Mouse (Mus musculus) brain, embryonic 18.5 days (tissue): ENCODE measurements around the gene Asna1.

ENCODE experiments used
- DNase-seq: peaks from one replicate; pipeline ENCODE4 v3.0.0-alpha.2; 2012; ENCODE audit warnings: low read depth, low spot score

The Asna1 gene

GRCm38 (mm10) chr8:84975434-84975833 lies 49.6 kb downstream of the Asna1 start:
- no peak for DNase-seq

GRCm38 (mm10) chr8:84974543-84975142 lies 50.4 kb downstream of the Asna1 start:
- no peak for DNase-seq

- DNase-seq: no peak
These were observed 51.1 kb downstream of the Asna1 start for GRCm38 (mm10) chr8:84973803-84974542.

- DNase-seq: no peak
These were observed 52.0 kb downstream of the Asna1 start for GRCm38 (mm10) chr8:84973079-84973478.

GRCm38 (mm10) chr8:84970913-84971312 lies 54.2 kb downstream of the Asna1 start:
- DNase-seq: no peak

GRCm38 (mm10) chr8:84970135-84970790 lies 54.8 kb downstream of the Asna1 start:
- no peak for DNase-seq

GRCm38 (mm10) chr8:84969241-84970134 lies 55.6 kb downstream of the Asna1 start, which contains the start of the genes Gm49661, Prdx2 and Rnaseh2a:
TSS of gene Gm49661 (minus strand) at chr8:84969433.
TSS of gene Prdx2 (plus strand) at chr8:84969587.
TSS of gene Rnaseh2a (minus strand) at chr8:84969767.
- no peak for DNase-seq

- DNase-seq: no peak
These were observed 56.4 kb downstream of the Asna1 start for GRCm38 (mm10) chr8:84968650-84969049.
